Mouse (Mus musculus): ENCODE results near the gene Anapc5.

The Anapc5 gene

GRCm38 (mm10) chr5:122799379-122800344, 21.5 kb downstream of the Anapc5 start:
- DNase-seq (ENCODE audit: low spot score in 2 of 2) = peak in 1 of 2 experiments; percentile 49

GRCm38 (mm10) chr5:122798557-122799378, 22.4 kb downstream of the Anapc5 start:
- peak; percentile 89 to 90 for DNase-seq (ENCODE audit: low spot score in 2 of 2)

- DNase-seq (ENCODE audit: low spot score in 2 of 2) = no peak
Measured at GRCm38 (mm10) chr5:122797866-122798265, 23.3 kb downstream of the Anapc5 start.

GRCm38 (mm10) chr5:122788696-122789095, 32.4 kb downstream of the Anapc5 start:
- DNase-seq (ENCODE audit: low spot score in 2 of 2) = no peak

- peak; percentile 54 to 76 for DNase-seq (ENCODE audit: low spot score in 2 of 2)
Measured at GRCm38 (mm10) chr5:122786035-122786819, 34.9 kb downstream of the Anapc5 start.

GRCm38 (mm10) chr5:122783726-122784406, 37.3 kb downstream of the Anapc5 start:
- peak in 1 of 2 experiments; percentile 65 for DNase-seq (ENCODE audit: low spot score in 2 of 2)

- no peak for DNase-seq (ENCODE audit: low spot score in 2 of 2)
Measured at GRCm38 (mm10) chr5:122782066-122782465, 39.1 kb downstream of the Anapc5 start.

- no peak for DNase-seq (ENCODE audit: low spot score in 2 of 2)
Measured at GRCm38 (mm10) chr5:122780791-122781432, 40.2 kb downstream of the Anapc5 start.

GRCm38 (mm10) chr5:122779277-122779834, 41.8 kb downstream of the Anapc5 start, which contains the start of gene Camkk2:
Gene Camkk2 (minus strand): TSS chr5:122779409.
- DNase-seq (ENCODE audit: low spot score in 2 of 2) = peak; percentile 90 to 92

- peak in 1 of 2 experiments; percentile 53 for DNase-seq (ENCODE audit: low spot score in 2 of 2)
Measured at GRCm38 (mm10) chr5:122778231-122779226, 42.6 kb downstream of the Anapc5 start.

- DNase-seq (ENCODE audit: low spot score in 2 of 2) = peak in 1 of 2 experiments; percentile 43
Measured at GRCm38 (mm10) chr5:122777322-122777721, 43.8 kb downstream of the Anapc5 start.

GRCm38 (mm10) chr5:122775646-122776286, 45.4 kb downstream of the Anapc5 start:
- DNase-seq (ENCODE audit: low spot score in 2 of 2) = peak in 1 of 2 experiments; percentile 34

- peak in 1 of 2 experiments; percentile 56 for DNase-seq (ENCODE audit: low spot score in 2 of 2)
Measured at GRCm38 (mm10) chr5:122774743-122775611, 46.2 kb downstream of the Anapc5 start.

GRCm38 (mm10) chr5:122773756-122774155, 47.4 kb downstream of the Anapc5 start:
- DNase-seq (ENCODE audit: low spot score in 2 of 2) = peak in 1 of 2 experiments; percentile 39

GRCm38 (mm10) chr5:122771428-122771827, 49.7 kb downstream of the Anapc5 start:
- DNase-seq (ENCODE audit: low spot score in 2 of 2) = no peak

- peak in 1 of 2 experiments; percentile 55 for DNase-seq (ENCODE audit: low spot score in 2 of 2)
Measured at GRCm38 (mm10) chr5:122770806-122771261, 50.3 kb downstream of the Anapc5 start.

- no peak for DNase-seq (ENCODE audit: low spot score in 2 of 2)
Measured at GRCm38 (mm10) chr5:122770304-122770703, 50.8 kb downstream of the Anapc5 start.
